Mouse (Mus musculus) heart, embryonic 13.5 days (tissue): ENCODE data around the gene Il1rl2. TPM values are rescaled to one million over a fixed set of nuclear protein-coding genes. Genes with fewer than 3 reads are reported as not detected.

Experiments used
- ATAC-seq: fragments of 200-750 bp; cut with Nextera tagmentation; 2 replicates; pipeline ENCODE4 v1.8.0; 2017; ENCODE audit warnings: moderate TSS enrichment; ENCODE audit not compliant: insufficient number of reproducible peaks, low FRiP score, low TSS enrichment; ENCODE audit errors: extremely low read depth
- H3K27ac ChIP-seq: fragments of 300-500 bp; sonication (generic); replicated peaks from 2 replicates; pipeline ENCODE4 v1.5.1; 2015; ENCODE audit warnings: moderate library complexity, mild to moderate bottlenecking, inconsistent platforms
- H3K27me3 ChIP-seq: fragments of 300-500 bp; sonication (generic); replicated peaks from 2 replicates; pipeline ENCODE4 v1.6.1; 2015; ENCODE audit warnings: mild to moderate bottlenecking, inconsistent platforms
- H3K36me3 ChIP-seq: fragments of 300-500 bp; sonication (generic); 2 replicates; pipeline ENCODE4 v1.6.1; 2015; ENCODE audit warnings: mild to moderate bottlenecking, inconsistent platforms
- H3K4me1 ChIP-seq: fragments of 300-500 bp; sonication (generic); 2 replicates; pipeline ENCODE4 v1.6.1; 2015; ENCODE audit warnings: inconsistent platforms
- H3K4me2 ChIP-seq: fragments of 300-500 bp; sonication (generic); 2 replicates; pipeline ENCODE4 v1.6.1; 2015; ENCODE audit warnings: inconsistent platforms, mild to moderate bottlenecking, moderate library complexity
- H3K4me3 ChIP-seq: fragments of 300-500 bp; sonication (generic); 2 replicates; pipeline ENCODE4 v1.5.1; 2015; ENCODE audit warnings: moderate library complexity, mild to moderate bottlenecking, inconsistent platforms
- H3K9ac ChIP-seq: fragments of 300-500 bp; sonication (generic); 2 replicates; pipeline ENCODE4 v1.6.1; 2015; ENCODE audit warnings: inconsistent platforms, mild to moderate bottlenecking, moderate library complexity
- H3K9me3 ChIP-seq: fragments of 300-500 bp; sonication (generic); 2 replicates; pipeline ENCODE4 v1.6.1; 2016; ENCODE audit warnings: inconsistent platforms
- WGBS: fragments of 180-500 bp; shearing (Covaris S2); methylation state at CpG from one replicate; pipeline ENCODE4 v1.1.7; 2015; ENCODE audit warnings: mixed read lengths; 5-methylcytosine and 5-hydroxymethylcytosine counted together
- polyA plus RNA-seq: library from polyadenylated mRNA; unstranded; fragments of >200 nt; fragmentation: Nextera tagmentation; extraction: Ambion mirVana; gene quantifications from 2 replicates; pipeline ENCODE4 v1.2.1, GENCODE M21; 2015

Gene Il1rl2
- polyA plus RNA-seq, 1 experiment from 2014 or later = 3.8 TPM

DNA sequence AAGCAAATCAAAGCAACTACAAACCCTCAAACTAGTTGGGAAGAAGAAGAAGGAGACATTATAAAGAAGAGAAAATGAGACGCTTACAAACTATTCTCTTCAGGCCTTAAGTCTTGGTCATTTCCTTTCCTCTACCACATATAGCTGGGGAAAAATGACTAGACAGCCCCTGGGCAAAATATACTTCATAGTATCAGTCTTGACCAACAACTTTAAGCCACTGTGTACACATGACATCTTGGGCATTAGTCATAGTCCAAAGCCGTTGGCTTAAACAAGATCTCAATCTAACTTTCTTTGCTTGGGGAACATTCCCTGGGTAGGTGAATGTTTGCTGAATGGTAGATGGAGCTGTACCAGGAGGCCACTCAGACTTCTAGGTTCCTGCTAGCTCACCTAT is 92.6 kb downstream of the Il1rl2 start:
- no peak overlapping the region for H3K9ac ChIP-seq
- H3K9me3 ChIP-seq = no peaks in the 10 kb centered on the region
- no peak overlapping the region for H3K4me2 ChIP-seq
- H3K36me3 ChIP-seq = no peaks in the 10 kb centered on the region
- no peaks in the 10 kb centered on the region for H3K27me3 ChIP-seq
- ATAC-seq = no peak
- H3K4me1 ChIP-seq = no peaks in the 10 kb centered on the region
- H3K4me3 ChIP-seq = no peak overlapping the region
- 87% methylated on average over 2 of the region's 2 CpGs for WGBS
- H3K27ac ChIP-seq = no peak overlapping the region

Other genes with a start within 250 kb of the Il1rl2 start
- 6.2 and 6.3 TPM in 2 replicates for gene Il1r1, start 99.5 kb upstream of the Il1rl2 start, polyA plus RNA-seq
- 0.19 and 0.51 TPM in 2 replicates for gene Il1rl1, start 105.0 kb downstream of the Il1rl2 start, polyA plus RNA-seq
- gene Il18r1, start 140.9 kb downstream of the Il1rl2 start, polyA plus RNA-seq = not detected in 2 replicates
- 0.05 and 0.08 TPM in 2 replicates for gene Il18rap, start 190.8 kb downstream of the Il1rl2 start, polyA plus RNA-seq